Mouse (Mus musculus) ES-E14 (cell line): Measurements from ENCODE around the gene Srek1.

Experiments
- CHD2 ChIP-seq: IDR thresholded peaks from 2 replicates; pipeline ENCODE4 v1.6.1; 2014; ENCODE audit warnings: mild to moderate bottlenecking, low read depth, low read length, inconsistent platforms
- ZNF384 ChIP-seq: IDR thresholded peaks from 2 replicates; pipeline ENCODE4 v1.6.1; 2012; ENCODE audit warnings: low read depth, low read length, inconsistent platforms

- no peak for TF ChIP-seq ZNF384
- TF ChIP-seq CHD2: no peak
Observed at GRCm38 (mm10) chr13:103726872-103727271, 47.5 kb downstream of the Srek1 start.
